Mouse (Mus musculus): ENCODE data around the gene Ppp1r21. TPM values are rescaled to one million over a fixed set of nuclear protein-coding genes. Genes with fewer than 3 reads are reported as not detected.

The Ppp1r21 gene
- polyA plus RNA-seq, 1 experiment from 2014 or later, result 9.7 TPM

DNA sequence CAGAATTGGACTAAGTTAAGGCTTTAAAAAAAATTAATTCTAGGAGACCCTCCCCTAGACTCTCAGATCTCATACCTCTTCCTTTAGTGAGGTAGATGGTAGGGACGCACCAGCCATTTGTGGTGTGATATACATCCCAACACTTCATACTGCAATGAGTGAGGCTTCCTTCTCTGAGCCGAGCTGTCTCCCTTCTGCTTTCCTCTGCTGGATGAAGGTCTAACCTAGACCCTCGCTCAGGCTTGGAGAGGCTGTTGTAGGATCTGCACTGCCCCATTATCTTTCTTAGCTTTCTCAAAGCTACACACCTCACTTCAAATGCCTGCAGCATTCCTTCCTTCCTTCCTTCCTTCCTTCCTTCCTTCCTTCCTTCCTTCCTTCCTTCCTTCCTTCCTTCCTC, 83.8 kb downstream of the Ppp1r21 start:
- no peak for ATAC-seq (ENCODE audit: insufficient read depth)
- WGBS (ENCODE audit: insufficient replicate concordance), result 55% methylated on average over 3 of the region's 3 CpGs
- Histone ChIP-seq H3K4me2 (no peak overlapping the region), H3K4me3 (replicated peaks) (no peak overlapping the region), H3K9me3 (replicated peaks) (no peaks in the 10 kb centered on the region), H3K9ac (no peak overlapping the region), H3K27ac (replicated peaks) (no peak overlapping the region), H3K36me3 (replicated peaks) (no peaks in the 10 kb centered on the region), H3K4me1 (replicated peaks) (no peaks in the 10 kb centered on the region; the same call in 1 of the 2 replicates), H3K27me3 (no peaks in the 10 kb centered on the region)

- 37% methylated on average over 3 of the region's 3 CpGs for WGBS (ENCODE audit: insufficient replicate concordance)
- no peak overlapping the region for H3K9ac ChIP-seq
- ATAC-seq (ENCODE audit: insufficient read depth), result peak; percentile 54
- no peak overlapping the region for H3K4me2 ChIP-seq
- H3K27ac ChIP-seq (replicated peaks), result no peak overlapping the region
- no peak overlapping the region for H3K4me3 ChIP-seq (replicated peaks)
- no peaks in the 10 kb centered on the region for H3K9me3 ChIP-seq (replicated peaks)
- no peaks in the 10 kb centered on the region; the same call in 1 of the 2 replicates for H3K4me1 ChIP-seq (replicated peaks)
- no peaks in the 10 kb centered on the region for H3K27me3 ChIP-seq
- H3K36me3 ChIP-seq (replicated peaks), result no peaks in the 10 kb centered on the region
These were observed 84.3 kb downstream of the Ppp1r21 start for GRCm38 (mm10) chr17:88614234-88614633.

- H3K4me2 ChIP-seq, result no peak overlapping the region
- no peak overlapping the region for H3K27ac ChIP-seq (replicated peaks)
- no peak overlapping the region for H3K9ac ChIP-seq
- no peaks in the 10 kb centered on the region for H3K27me3 ChIP-seq
- no peaks in the 10 kb centered on the region for H3K36me3 ChIP-seq (replicated peaks)
- H3K4me3 ChIP-seq (replicated peaks), result no peak overlapping the region
- 68% methylated on average over 1 of the region's 1 CpGs for WGBS (ENCODE audit: insufficient replicate concordance)
- no peak for ATAC-seq (ENCODE audit: insufficient read depth)
- H3K4me1 ChIP-seq (replicated peaks), result no peaks in the 10 kb centered on the region; the same call in 1 of the 2 replicates
- no peaks in the 10 kb centered on the region for H3K9me3 ChIP-seq (replicated peaks)
These were observed 84.8 kb downstream of the Ppp1r21 start for GRCm38 (mm10) chr17:88614733-88615132.

DNA sequence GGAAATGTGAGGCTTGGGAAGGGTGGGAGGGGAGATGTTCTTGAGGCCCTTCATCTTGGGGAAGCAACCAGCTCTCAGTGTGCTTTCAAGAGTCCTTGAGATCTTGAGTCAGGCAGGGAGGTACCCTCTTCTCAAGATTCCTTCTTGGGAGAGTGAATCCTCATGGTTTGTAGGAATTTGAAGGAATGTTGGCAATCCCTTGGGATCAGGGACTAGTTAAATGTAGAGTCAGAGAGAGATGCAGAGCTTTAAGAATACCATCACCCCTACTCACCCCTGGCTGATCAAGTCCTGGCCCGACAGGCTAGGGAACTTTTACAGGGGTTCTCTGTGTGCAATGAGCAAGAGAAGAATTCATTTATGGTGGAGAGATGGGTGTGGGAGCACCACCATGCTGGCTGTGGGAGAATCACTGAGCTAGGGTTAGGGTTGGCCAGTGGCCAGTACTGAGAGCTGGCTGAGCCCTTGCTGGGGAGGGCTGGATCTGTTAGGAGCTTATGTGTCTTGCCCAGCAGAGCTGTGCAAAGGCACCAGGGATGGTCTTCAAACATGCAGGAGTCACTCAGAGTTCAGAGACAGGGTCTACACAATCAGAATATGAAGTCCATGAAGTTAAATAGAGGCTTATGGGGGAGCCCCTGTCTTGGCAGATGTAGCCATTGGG, 85.7 kb downstream of the Ppp1r21 start:
- H3K4me2 ChIP-seq, result no peak overlapping the region
- H3K27me3 ChIP-seq, result no peaks in the 10 kb centered on the region
- no peaks in the 10 kb centered on the region for H3K9me3 ChIP-seq (replicated peaks)
- no peaks in the 10 kb centered on the region for H3K36me3 ChIP-seq (replicated peaks)
- no peak overlapping the region for H3K4me3 ChIP-seq (replicated peaks)
- H3K9ac ChIP-seq, result no peak overlapping the region
- ATAC-seq (ENCODE audit: insufficient read depth), result no peak
- no peaks in the 10 kb centered on the region; the same call in 1 of the 2 replicates for H3K4me1 ChIP-seq (replicated peaks)
- 57% methylated on average over 1 of the region's 1 CpGs for WGBS (ENCODE audit: insufficient replicate concordance)
- no peak overlapping the region for H3K27ac ChIP-seq (replicated peaks)

DNA sequence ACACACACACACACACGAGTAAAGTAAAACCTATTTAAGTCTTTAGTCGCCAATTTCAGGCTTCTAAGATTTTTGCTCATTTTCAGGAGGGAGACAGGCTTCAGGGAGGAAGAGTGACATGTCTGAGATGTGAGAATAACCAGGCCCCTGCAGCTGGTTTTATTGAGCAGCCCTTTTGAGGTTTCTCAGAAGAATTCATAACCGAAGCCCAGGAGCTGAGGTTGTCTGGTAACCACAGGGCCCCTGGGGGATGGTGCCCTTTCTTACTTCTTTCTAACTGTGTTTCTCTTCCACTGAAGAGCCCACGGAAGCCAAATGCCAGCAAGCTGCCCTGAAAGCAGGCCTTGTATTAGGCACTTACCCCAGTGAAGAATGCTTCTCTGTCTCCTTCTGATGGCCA, 91.0 kb downstream of the Ppp1r21 start:
- no peak overlapping the region for H3K4me2 ChIP-seq
- no peak overlapping the region for H3K27ac ChIP-seq (replicated peaks)
- H3K36me3 ChIP-seq (replicated peaks), result no peaks in the 10 kb centered on the region
- no peak overlapping the region for H3K4me3 ChIP-seq (replicated peaks)
- H3K9me3 ChIP-seq (replicated peaks), result no peaks in the 10 kb centered on the region
- no peaks in the 10 kb centered on the region for H3K27me3 ChIP-seq
- no peak for ATAC-seq (ENCODE audit: insufficient read depth)
- H3K9ac ChIP-seq, result no peak overlapping the region
- no peaks in the 10 kb centered on the region for H3K4me1 ChIP-seq (replicated peaks)
- WGBS (ENCODE audit: insufficient replicate concordance), result 37% methylated on average over 4 of the region's 4 CpGs

GRCm38 (mm10) chr17:88621374-88621773, 91.5 kb downstream of the Ppp1r21 start:
- ATAC-seq (ENCODE audit: insufficient read depth), result no peak
- Histone ChIP-seq H3K27ac (replicated peaks) (no peak overlapping the region), H3K9ac (no peak overlapping the region), H3K4me2 (no peak overlapping the region), H3K4me1 (replicated peaks) (no peaks in the 10 kb centered on the region), H3K36me3 (replicated peaks) (no peaks in the 10 kb centered on the region), H3K27me3 (no peaks in the 10 kb centered on the region), H3K4me3 (replicated peaks) (no peak overlapping the region), H3K9me3 (replicated peaks) (no peaks in the 10 kb centered on the region)
- WGBS (ENCODE audit: insufficient replicate concordance), result 56% methylated on average over 3 of the region's 3 CpGs

DNA sequence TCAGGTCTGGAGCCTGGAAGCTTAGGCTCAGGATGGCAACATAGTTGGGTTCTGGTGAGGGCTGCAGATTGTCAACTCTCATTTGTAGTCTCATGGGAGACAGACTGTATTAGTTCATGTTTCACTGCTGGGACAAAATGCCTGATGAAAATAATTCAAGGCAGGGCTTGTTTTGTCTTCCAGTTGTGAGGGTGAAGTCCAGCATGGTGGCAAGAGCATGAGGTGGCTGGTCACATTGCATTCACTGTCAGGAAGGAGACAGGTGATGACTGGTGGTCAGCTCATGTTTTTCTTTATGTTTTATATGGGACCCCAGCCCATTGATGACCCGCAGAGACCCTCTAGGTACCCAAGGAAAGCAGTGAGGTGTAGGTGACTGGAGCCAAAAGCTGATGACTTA, 92.8 kb downstream of the Ppp1r21 start:
- no peak for ATAC-seq (ENCODE audit: insufficient read depth)
- WGBS (ENCODE audit: insufficient replicate concordance), result 52% methylated on average over 1 of the region's 1 CpGs
- Histone ChIP-seq H3K4me2 (no peak overlapping the region), H3K9ac (no peak overlapping the region), H3K4me3 (replicated peaks) (no peak overlapping the region), H3K27ac (replicated peaks) (no peak overlapping the region), H3K36me3 (replicated peaks) (no peaks in the 10 kb centered on the region), H3K27me3 (no peaks in the 10 kb centered on the region), H3K9me3 (replicated peaks) (no peaks in the 10 kb centered on the region), H3K4me1 (replicated peaks) (no peaks in the 10 kb centered on the region)

DNA sequence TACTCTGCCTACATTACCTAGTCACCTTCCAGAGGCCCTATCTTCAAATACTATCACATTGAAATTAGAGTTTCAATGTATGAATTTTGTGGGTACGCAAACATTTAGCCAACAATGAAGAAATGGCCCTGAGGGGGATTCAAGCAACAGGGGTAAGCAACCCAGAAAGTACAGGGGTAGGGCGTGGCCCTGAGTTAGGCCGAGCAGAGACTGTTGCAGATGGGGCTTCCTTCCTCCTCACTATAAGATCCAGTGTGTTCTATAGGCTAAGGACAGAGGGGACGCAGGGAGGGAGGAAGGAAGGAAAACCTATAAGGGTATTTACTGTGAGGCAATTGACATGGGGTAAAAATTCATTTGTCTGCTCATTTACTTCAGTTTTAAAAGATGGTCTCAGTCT, 94.5 kb downstream of the Ppp1r21 start:
- H3K9ac ChIP-seq, result no peak overlapping the region
- WGBS (ENCODE audit: insufficient replicate concordance), result 47% methylated on average over 4 of the region's 4 CpGs
- H3K9me3 ChIP-seq (replicated peaks), result no peaks in the 10 kb centered on the region
- no peak overlapping the region for H3K4me2 ChIP-seq
- H3K27ac ChIP-seq (replicated peaks), result no peak overlapping the region
- no peaks in the 10 kb centered on the region for H3K36me3 ChIP-seq (replicated peaks)
- H3K4me1 ChIP-seq (replicated peaks), result 0 out of 2 replicates have a peak, but pooled peaks cover 2% of the 10 kb centered on the region
- no peaks in the 10 kb centered on the region for H3K27me3 ChIP-seq
- H3K4me3 ChIP-seq (replicated peaks), result no peak overlapping the region
- no peak for ATAC-seq (ENCODE audit: insufficient read depth)

GRCm38 (mm10) chr17:88625350-88625749, 95.4 kb downstream of the Ppp1r21 start:
- no peaks in the 10 kb centered on the region for H3K9me3 ChIP-seq (replicated peaks)
- H3K36me3 ChIP-seq (replicated peaks), result no peaks in the 10 kb centered on the region
- no peak overlapping the region for H3K27ac ChIP-seq (replicated peaks)
- WGBS (ENCODE audit: insufficient replicate concordance), result 76% methylated on average over 13 of the region's 13 CpGs
- no peak overlapping the region for H3K9ac ChIP-seq
- H3K4me3 ChIP-seq (replicated peaks), result no peak overlapping the region
- H3K4me2 ChIP-seq, result no peak overlapping the region
- no peak for ATAC-seq (ENCODE audit: insufficient read depth)
- H3K4me1 ChIP-seq (replicated peaks), result 0 out of 2 replicates have a peak, but pooled peaks cover 4% of the 10 kb centered on the region
- no peaks in the 10 kb centered on the region for H3K27me3 ChIP-seq

DNA sequence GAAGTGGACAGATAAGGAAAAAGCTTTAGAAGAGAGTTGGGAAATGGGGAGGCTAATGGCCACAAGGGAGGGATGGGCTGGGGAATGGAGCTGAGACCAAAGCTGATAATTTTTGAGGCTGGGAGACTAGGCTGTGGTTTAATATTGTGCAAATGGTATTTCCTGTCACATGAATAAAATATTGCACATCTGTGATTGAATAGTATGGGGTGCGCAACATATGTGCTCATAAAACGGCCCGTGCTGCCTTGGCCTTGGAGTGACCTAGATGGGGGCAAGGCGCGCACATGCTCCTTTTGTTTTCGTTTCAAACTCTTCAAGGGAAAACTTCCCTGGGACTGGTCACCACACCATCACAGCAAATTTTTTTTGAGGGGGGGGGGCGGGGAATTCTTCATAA, 96.0 kb downstream of the Ppp1r21 start:
- Histone ChIP-seq H3K9me3 (replicated peaks) (no peaks in the 10 kb centered on the region), H3K4me1 (replicated peaks) (0 out of 2 replicates have a peak, but pooled peaks cover 4% of the 10 kb centered on the region), H3K4me3 (replicated peaks) (no peak overlapping the region), H3K36me3 (replicated peaks) (no peaks in the 10 kb centered on the region), H3K9ac (no peak overlapping the region), H3K4me2 (no peak overlapping the region), H3K27me3 (no peaks in the 10 kb centered on the region), H3K27ac (replicated peaks) (no peak overlapping the region)
- no peak for ATAC-seq (ENCODE audit: insufficient read depth)
- 66% methylated on average over 7 of the region's 7 CpGs for WGBS (ENCODE audit: insufficient replicate concordance)

GRCm38 (mm10) chr17:88626347-88626811, 96.5 kb downstream of the Ppp1r21 start:
- H3K9me3 ChIP-seq (replicated peaks), result no peaks in the 10 kb centered on the region
- H3K4me2 ChIP-seq, result no peak overlapping the region
- H3K9ac ChIP-seq, result no peak overlapping the region
- H3K4me3 ChIP-seq (replicated peaks), result 0 out of 2 replicates have a peak overlapping the region, but pooled peaks have one; percentile 12
- H3K27me3 ChIP-seq, result no peaks in the 10 kb centered on the region
- 53% methylated on average over 7 of the region's 7 CpGs for WGBS (ENCODE audit: insufficient replicate concordance)
- no peak overlapping the region for H3K27ac ChIP-seq (replicated peaks)
- 0 out of 2 replicates have a peak, but pooled peaks cover 4% of the 10 kb centered on the region for H3K4me1 ChIP-seq (replicated peaks)
- 0 out of 2 replicates have a peak, but pooled peaks have one; percentile 21 for ATAC-seq (ENCODE audit: insufficient read depth)
- no peaks in the 10 kb centered on the region for H3K36me3 ChIP-seq (replicated peaks)
